27 mouse cellular contexts compared by ENCODE assay signal in the genomic region with DNA sequence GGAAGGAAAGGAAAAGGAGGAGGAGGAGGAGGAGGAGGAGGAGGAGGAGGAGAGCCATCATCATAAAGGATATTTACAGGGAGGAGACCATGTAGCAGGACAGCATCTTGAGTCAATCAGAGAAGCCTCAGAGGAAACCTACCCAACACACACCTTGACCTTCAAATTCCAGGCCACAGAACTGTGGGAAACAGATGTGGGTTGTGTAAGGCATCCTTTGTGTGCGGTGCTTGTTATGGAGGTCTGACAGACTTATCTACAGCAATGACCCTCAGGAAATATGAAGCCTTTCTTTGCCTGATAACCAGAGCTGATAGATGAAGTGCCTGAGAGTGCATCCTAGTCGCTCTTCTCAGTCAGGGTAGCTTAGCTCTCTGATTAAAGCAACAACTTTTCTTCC.
DNase-seq lines count a peak whose midpoint lies in the region; ATAC-seq lines count a peak whose summit lies in the region.
"Had no signal": no experiment of that assay in that cellular context is flagged by ENCODE, and none has a peak within 500 bp of the region (broad histone marks: within the 10 kb centered on the region; RNA-seq: fewer than 3 reads in every experiment).

No protein-coding gene starts in this region.

- H3K4me1 ChIP-seq in embryonic facial prominence, embryonic 11.5 days (ENCODE audit: control insufficient read depth, insufficient read depth, low read length) = no peaks in the 10 kb centered on the region
- H3K4me1 ChIP-seq in kidney, embryonic 15.5 days = no peaks in the 10 kb centered on the region

- H3K27me3 ChIP-seq in embryonic facial prominence, embryonic 11.5 days (ENCODE audit: control insufficient read depth, insufficient read depth, low read length) = no peaks in the 10 kb centered on the region
- no peaks in the 10 kb centered on the region for H3K27me3 ChIP-seq in kidney, embryonic 15.5 days
- H3K27me3 ChIP-seq: CH12.LX; embryonic facial prominence, embryonic 12.5 days; forebrain, embryonic 12.5 days; Patski had no signal

- intact Hi-C loops in heart, postnatal 14 days (cut with DNase I) = loop anchor here (5.0 kb wide), 1 partner anchor 33 kb away; no protein-coding TSS in a partner anchor

- 42% methylated on average over 2 of the region's 2 CpGs for WGBS in embryonic facial prominence, embryonic 11.5 days
- WGBS in kidney, embryonic 15.5 days = 70% methylated on average over 2 of the region's 2 CpGs

- no peak for ATAC-seq in embryonic facial prominence, embryonic 11.5 days (replicated peaks; ENCODE audit: insufficient number of reproducible peaks, low FRiP score, low TSS enrichment, low read depth)
- ATAC-seq in kidney, embryonic 15.5 days (replicated peaks; ENCODE audit: low FRiP score) = no peak
- ATAC-seq: activated CD4-positive, CD25-positive, alpha-beta regulatory T cell, adult 4 months; CD4-positive, CD25-positive, alpha-beta regulatory T cell, adult 4 months; forebrain, embryonic 14.5 days; forebrain, embryonic 16.5 days; Patski had no signal

- H3K27ac ChIP-seq in embryonic facial prominence, embryonic 11.5 days (replicated peaks; ENCODE audit: low read depth, low read length) = no peak overlapping the region
- no peak overlapping the region for H3K27ac ChIP-seq in kidney, embryonic 15.5 days
- H3K27ac ChIP-seq: embryonic facial prominence, embryonic 12.5 days; forebrain, embryonic 10.5 days; forebrain, embryonic 12.5 days had no signal

- no peak overlapping the region for H3K4me3 ChIP-seq in embryonic facial prominence, embryonic 11.5 days (ENCODE audit: low read depth, low read length)
- no peak overlapping the region for H3K4me3 ChIP-seq in kidney, embryonic 15.5 days (replicated peaks)
- H3K4me3 ChIP-seq: embryonic facial prominence, embryonic 12.5 days; forebrain, embryonic 10.5 days; forebrain, embryonic 12.5 days had no signal

- peak; percentile 54 for DNase-seq in embryo, embryonic 10.5 days (ENCODE audit: low spot score)
- no peak for DNase-seq in embryo, embryonic 10 days (ENCODE audit: low spot score)
- DNase-seq in heart, adult 11 months = peak; percentile 13
- no peak for DNase-seq in heart, postnatal 14 days
- DNase-seq in embryonic facial prominence, embryonic 11.5 days (ENCODE audit: low spot score) = peak; percentile 54
- DNase-seq in mesoderm, embryonic 11.5 days (ENCODE audit: low read depth, low spot score) = peak; percentile 54
- no peak for DNase-seq in cerebellum, postnatal 25 days
- DNase-seq: adrenal gland, adult 8-10 months; adrenal gland, postnatal 14 days; adrenal gland, postnatal 36 days; B cell, adult 2 months; cerebellum, adult 11-12 months; cerebellum, adult 2 months; cerebellum, adult 9-10 months; cerebellum, postnatal 10 days; cerebellum, postnatal 36 days had no signal

- H3K36me3 ChIP-seq in embryonic facial prominence, embryonic 11.5 days (replicated peaks; ENCODE audit: control insufficient read depth, insufficient read depth, low read depth, low read length) = no peaks in the 10 kb centered on the region
- H3K36me3 ChIP-seq in kidney, embryonic 15.5 days = no peaks in the 10 kb centered on the region
- H3K36me3 ChIP-seq: embryonic facial prominence, embryonic 12.5 days; forebrain, embryonic 10.5 days; forebrain, embryonic 12.5 days; G1E had no signal

- H3K9ac ChIP-seq in embryonic facial prominence, embryonic 11.5 days (replicated peaks; ENCODE audit: low read length) = no peak overlapping the region
- H3K9ac ChIP-seq in kidney, embryonic 15.5 days = no peak overlapping the region
- H3K9ac ChIP-seq: embryonic facial prominence, embryonic 12.5 days; forebrain, embryonic 12.5 days had no signal

- no peaks in the 10 kb centered on the region for H3K9me3 ChIP-seq in embryonic facial prominence, embryonic 11.5 days (replicated peaks; ENCODE audit: control insufficient read depth, low read length)
- H3K9me3 ChIP-seq in kidney, embryonic 15.5 days (replicated peaks) = no peaks in the 10 kb centered on the region
- H3K9me3 ChIP-seq: embryonic facial prominence, embryonic 12.5 days; forebrain, embryonic 10.5 days; forebrain, embryonic 12.5 days had no signal

- H3K4me2 ChIP-seq in embryonic facial prominence, embryonic 11.5 days (ENCODE audit: low read depth, low read length) = no peak overlapping the region
- no peak overlapping the region for H3K4me2 ChIP-seq in kidney, embryonic 15.5 days
- H3K4me2 ChIP-seq: embryonic facial prominence, embryonic 12.5 days; forebrain, embryonic 12.5 days had no signal

Comparison
In these comparisons a context has a peak if more than half of its experiments do, and no peak if none do; other contexts are left out.
1. DNase-seq: peak in embryo, embryonic 10.5 days (single experiment), heart, adult 11 months (single experiment), embryonic facial prominence, embryonic 11.5 days (single experiment) and mesoderm, embryonic 11.5 days (single experiment); none in embryo, embryonic 10 days (single experiment), heart, postnatal 14 days (0 of 2) and cerebellum, postnatal 25 days (0 of 2).